Mouse (Mus musculus) lung, embryonic 14.5 days (tissue): ENCODE data around the gene Gm20388. TPM values are rescaled to one million over a fixed set of nuclear protein-coding genes. Genes with fewer than 3 reads are reported as not detected.

Experiments
- ATAC-seq: fragments of 200-750 bp; cut with Nextera tagmentation; 2 replicates; pipeline ENCODE4 v1.8.0; 2017; ENCODE audit warnings: mild to moderate bottlenecking, moderate TSS enrichment, moderate library complexity; ENCODE audit not compliant: insufficient read depth
- DNase-seq: peaks from one replicate; pipeline ENCODE4 v3.0.0-alpha.2; 2015
- H3K27ac ChIP-seq: fragments of 300-500 bp; sonication (generic); 2 replicates; pipeline ENCODE4 v1.5.1; 2014; ENCODE audit warnings: low read depth, mild to moderate bottlenecking, moderate library complexity
- H3K27me3 ChIP-seq: fragments of 300-500 bp; sonication (generic); 2 replicates; pipeline ENCODE4 v1.6.1; 2014; ENCODE audit warnings: low read length, control low read depth; ENCODE audit not compliant: insufficient read depth
- H3K36me3 ChIP-seq: fragments of 300-500 bp; sonication (generic); 2 replicates; pipeline ENCODE4 v1.6.1; 2014; ENCODE audit warnings: control low read depth; ENCODE audit not compliant: insufficient read depth
- H3K4me1 ChIP-seq: fragments of 300-500 bp; sonication (generic); 2 replicates; pipeline ENCODE4 v1.6.1; 2014; ENCODE audit warnings: antibody characterized with exemption, control low read depth; ENCODE audit not compliant: insufficient read depth
- H3K4me2 ChIP-seq: fragments of 300-500 bp; sonication (generic); 2 replicates; pipeline ENCODE4 v1.6.1; 2014; ENCODE audit warnings: mild to moderate bottlenecking
- H3K4me3 ChIP-seq: fragments of 300-500 bp; sonication (generic); 2 replicates; pipeline ENCODE4 v1.5.1; 2014; ENCODE audit warnings: low read depth, low read length
- H3K9ac ChIP-seq: fragments of 300-500 bp; sonication (generic); 2 replicates; pipeline ENCODE4 v1.6.1; 2014
- H3K9me3 ChIP-seq: fragments of 300-500 bp; sonication (generic); 2 replicates; pipeline ENCODE4 v1.6.1; 2016; ENCODE audit warnings: low read depth, low read length, control low read depth
- CTCF ChIP-seq: IDR thresholded peaks from 2 replicates; pipeline ENCODE4 v1.5.1; 2016; ENCODE audit warnings: antibody characterized with exemption, low read depth
- WGBS: fragments of 180-500 bp; shearing (Covaris S2); extraction: QIAGEN DNeasy Blood & Tissue Kit; methylation state at CpG from one replicate; pipeline ENCODE4 v1.1.7; 2014; 5-methylcytosine and 5-hydroxymethylcytosine counted together
- polyA plus RNA-seq: library from polyadenylated mRNA; unstranded; fragments of >200 nt; fragmentation: Nextera tagmentation; extraction: Ambion mirVana; gene quantifications from 2 replicates; pipeline ENCODE4 v1.2.1, GENCODE M21; 2014

Gene Gm20388
- polyA plus RNA-seq, 1 experiment from 2014 or later: not detected

- no peak overlapping the region for H3K9ac ChIP-seq
- H3K27ac ChIP-seq: no peak overlapping the region
- DNase-seq (no peak), ATAC-seq (no peak)
- no peak for TF ChIP-seq CTCF
- no peaks in the 10 kb centered on the region for H3K9me3 ChIP-seq
- 100% methylated on average over 1 of the region's 1 CpGs for WGBS
- H3K4me3 ChIP-seq: no peak overlapping the region
- no peaks in the 10 kb centered on the region for H3K4me1 ChIP-seq
- H3K27me3 ChIP-seq: peaks cover 38% of the 10 kb centered on the region
- H3K36me3 ChIP-seq: no peaks in the 10 kb centered on the region
- no peak overlapping the region for H3K4me2 ChIP-seq
These were observed 2837.2 kb downstream of the Gm20388 start for GRCm38 (mm10) chr8:122747825-122748224.

GRCm38 (mm10) chr8:122749333-122749958 lies 2838.8 kb downstream of the Gm20388 start:
- no peak overlapping the region for H3K27ac ChIP-seq
- H3K4me1 ChIP-seq: no peaks in the 10 kb centered on the region
- H3K4me3 ChIP-seq: no peak overlapping the region
- peaks cover 27% of the 10 kb centered on the region for H3K27me3 ChIP-seq
- DNase-seq (no peak), ATAC-seq (no peak)
- no peaks in the 10 kb centered on the region for H3K9me3 ChIP-seq
- no peak overlapping the region for H3K4me2 ChIP-seq
- H3K9ac ChIP-seq: no peak overlapping the region
- WGBS: 52% methylated on average over 6 of the region's 6 CpGs
- H3K36me3 ChIP-seq: no peaks in the 10 kb centered on the region
- TF ChIP-seq CTCF: no peak

GRCm38 (mm10) chr8:122751342-122751741 lies 2840.7 kb downstream of the Gm20388 start:
- ATAC-seq: no peak
- no peak for TF ChIP-seq CTCF
- no peak overlapping the region for H3K27ac ChIP-seq

DNA sequence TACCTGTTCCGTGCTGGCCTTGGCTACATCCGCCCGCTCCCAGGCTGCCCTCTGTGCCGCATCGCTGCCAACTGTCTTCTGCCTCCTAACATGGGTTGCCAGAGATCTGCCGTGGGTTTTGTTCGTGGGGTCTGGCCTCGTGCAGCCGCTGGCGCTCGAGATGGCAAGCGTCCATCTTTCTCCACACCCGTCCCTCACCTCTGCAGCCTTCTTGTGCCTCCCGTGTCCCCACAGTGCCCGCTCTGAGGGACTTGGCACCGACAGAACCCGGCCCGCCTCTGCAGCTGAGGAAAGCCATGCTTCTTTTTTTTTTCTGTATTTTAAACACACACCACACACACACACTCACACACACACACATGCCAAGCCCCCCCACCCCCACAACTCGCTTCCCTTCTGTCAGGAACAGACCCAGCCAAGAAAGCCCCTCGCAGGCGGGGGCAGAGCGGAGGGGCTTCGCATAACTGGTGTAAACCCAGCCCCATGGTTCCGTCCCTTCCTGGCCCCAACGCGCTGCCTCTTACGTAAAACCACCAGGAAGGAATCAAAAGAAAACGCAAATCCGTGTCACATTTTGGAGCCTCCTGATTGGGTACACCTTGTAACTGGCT lies 2841.6 kb downstream of the Gm20388 start:
- no peak overlapping the region for H3K4me2 ChIP-seq
- H3K9ac ChIP-seq: no peak overlapping the region
- H3K4me1 ChIP-seq: no peaks in the 10 kb centered on the region
- H3K9me3 ChIP-seq: no peaks in the 10 kb centered on the region
- no peak overlapping the region for H3K4me3 ChIP-seq
- DNase-seq (no peak), ATAC-seq (no peak)
- H3K36me3 ChIP-seq: no peaks in the 10 kb centered on the region
- H3K27me3 ChIP-seq: peaks cover under 1% of the 10 kb centered on the region; the same call in 1 of the 2 replicates
- WGBS: 78% methylated on average over 29 of the region's 29 CpGs
- no peak for TF ChIP-seq CTCF
- no peak overlapping the region for H3K27ac ChIP-seq

More at GRCm38 (mm10) chr8:122751342-122751741, 2840.7 kb downstream of the Gm20388 start:
- Histone ChIP-seq H3K4me1 (no peaks in the 10 kb centered on the region), H3K4me2 (no peak overlapping the region), H3K9me3 (no peaks in the 10 kb centered on the region), H3K9ac (no peak overlapping the region), H3K4me3 (no peak overlapping the region), H3K36me3 (no peaks in the 10 kb centered on the region), H3K27me3 (peaks cover 8% of the 10 kb centered on the region; the same call in 1 of the 2 replicates)
- DNase-seq: no peak
- 51% methylated on average over 5 of the region's 5 CpGs for WGBS

GRCm38 (mm10) chr8:122758597-122758996 lies 2848.0 kb downstream of the Gm20388 start:
- H3K9ac ChIP-seq: no peak overlapping the region
- no peak overlapping the region for H3K4me2 ChIP-seq
- H3K9me3 ChIP-seq: no peaks in the 10 kb centered on the region
- H3K4me1 ChIP-seq: no peaks in the 10 kb centered on the region; the same call in 1 of the 2 replicates
- TF ChIP-seq CTCF: no peak
- H3K27me3 ChIP-seq: no peaks in the 10 kb centered on the region
- ATAC-seq (no peak), DNase-seq (no peak)
- no peaks in the 10 kb centered on the region for H3K36me3 ChIP-seq
- no peak overlapping the region for H3K4me3 ChIP-seq
- H3K27ac ChIP-seq: no peak overlapping the region

- DNase-seq (no peak), ATAC-seq (no peak)
- Histone ChIP-seq H3K27ac (no peak overlapping the region), H3K36me3 (no peaks in the 10 kb centered on the region), H3K9me3 (no peaks in the 10 kb centered on the region), H3K4me3 (no peak overlapping the region), H3K4me2 (no peak overlapping the region), H3K27me3 (no peaks in the 10 kb centered on the region), H3K4me1 (no peaks in the 10 kb centered on the region; the same call in 1 of the 2 replicates), H3K9ac (no peak overlapping the region)
- TF ChIP-seq CTCF: no peak
- WGBS: 67% methylated on average over 7 of the region's 7 CpGs
These were observed 2849.5 kb downstream of the Gm20388 start for GRCm38 (mm10) chr8:122760116-122760515.

GRCm38 (mm10) chr8:122761109-122761508 lies 2850.5 kb downstream of the Gm20388 start:
- 62% methylated on average over 6 of the region's 6 CpGs for WGBS
- no peaks in the 10 kb centered on the region for H3K36me3 ChIP-seq
- no peak for TF ChIP-seq CTCF
- H3K4me1 ChIP-seq: no peaks in the 10 kb centered on the region; the same call in 1 of the 2 replicates
- H3K4me3 ChIP-seq: no peak overlapping the region
- H3K4me2 ChIP-seq: no peak overlapping the region
- H3K9me3 ChIP-seq: no peaks in the 10 kb centered on the region
- H3K27ac ChIP-seq: no peak overlapping the region
- no peak overlapping the region for H3K9ac ChIP-seq
- DNase-seq (no peak), ATAC-seq (no peak)
- H3K27me3 ChIP-seq: no peaks in the 10 kb centered on the region
